Mouse (Mus musculus) megakaryocyte, embryonic 14.5 days (primary cell): ENCODE results near the gene Fstl3.

ENCODE experiments used
- FLI1 ChIP-seq: IDR thresholded peaks from 2 replicates; pipeline ENCODE4 v1.6.1; 2012; ENCODE audit warnings: low read length, inconsistent platforms, mixed read lengths
- GATA1 ChIP-seq: IDR thresholded peaks from 3 replicates; pipeline ENCODE4 v1.6.1; 2012; ENCODE audit warnings: mixed read lengths, low read length, inconsistent platforms, borderline replicate concordance

GRCm38 (mm10) chr10:79783920-79784800 is 7.1 kb downstream of the Fstl3 start:
- TF ChIP-seq GATA1, result no peak
- no peak for TF ChIP-seq FLI1
